Mouse (Mus musculus) forebrain, embryonic 12.5 days (tissue): ENCODE data around the gene Arid3a. TPM values are rescaled to one million over a fixed set of nuclear protein-coding genes. Genes with fewer than 3 reads are reported as not detected.
A peak's percentile ranks its signal among the peaks of the same experiment; 100 is the strongest.

Experiments
- ATAC-seq: fragments of 200-750 bp; cut with Nextera tagmentation; 2 replicates; pipeline ENCODE4 v1.8.0; 2017; ENCODE audit warnings: moderate TSS enrichment; ENCODE audit not compliant: low FRiP score
- H3K27ac ChIP-seq: fragments of 300-500 bp; sonication (generic); 2 replicates; pipeline ENCODE4 v1.5.1; 2016; ENCODE audit warnings: mild to moderate bottlenecking
- H3K27me3 ChIP-seq: fragments of 300-500 bp; sonication (generic); 2 replicates; pipeline ENCODE4 v1.6.1; 2016; ENCODE audit warnings: mild to moderate bottlenecking
- H3K36me3 ChIP-seq: fragments of 300-500 bp; sonication (generic); replicated peaks from 2 replicates; pipeline ENCODE4 v1.6.1; 2016; ENCODE audit warnings: mild to moderate bottlenecking
- H3K4me1 ChIP-seq: fragments of 300-500 bp; sonication (generic); 2 replicates; pipeline ENCODE4 v1.6.1; 2016
- H3K4me2 ChIP-seq: fragments of 300-500 bp; sonication (generic); 2 replicates; pipeline ENCODE4 v1.6.1; 2016; ENCODE audit warnings: mild to moderate bottlenecking, moderate library complexity
- H3K4me3 ChIP-seq: fragments of 300-500 bp; sonication (generic); replicated peaks from 2 replicates; pipeline ENCODE4 v1.5.1; 2016; ENCODE audit warnings: mild to moderate bottlenecking
- H3K9ac ChIP-seq: fragments of 300-500 bp; sonication (generic); 2 replicates; pipeline ENCODE4 v1.6.1; 2016; ENCODE audit warnings: mild to moderate bottlenecking
- H3K9me3 ChIP-seq: fragments of 300-500 bp; sonication (generic); 2 replicates; pipeline ENCODE4 v1.6.1; 2016
- WGBS: fragments of 180-500 bp; shearing (Covaris S2); methylation state at CpG from one replicate; pipeline ENCODE4 v1.1.7; 2016; 5-methylcytosine and 5-hydroxymethylcytosine counted together
- polyA plus RNA-seq: library from polyadenylated mRNA; unstranded; fragments of >200 nt; fragmentation: Nextera tagmentation; extraction: Ambion mirVana; gene quantifications from 2 replicates; pipeline ENCODE4 v1.2.1, GENCODE M21; 2016

Gene Arid3a
- polyA plus RNA-seq, 1 experiment from 2014 or later = 4.5 TPM

DNA sequence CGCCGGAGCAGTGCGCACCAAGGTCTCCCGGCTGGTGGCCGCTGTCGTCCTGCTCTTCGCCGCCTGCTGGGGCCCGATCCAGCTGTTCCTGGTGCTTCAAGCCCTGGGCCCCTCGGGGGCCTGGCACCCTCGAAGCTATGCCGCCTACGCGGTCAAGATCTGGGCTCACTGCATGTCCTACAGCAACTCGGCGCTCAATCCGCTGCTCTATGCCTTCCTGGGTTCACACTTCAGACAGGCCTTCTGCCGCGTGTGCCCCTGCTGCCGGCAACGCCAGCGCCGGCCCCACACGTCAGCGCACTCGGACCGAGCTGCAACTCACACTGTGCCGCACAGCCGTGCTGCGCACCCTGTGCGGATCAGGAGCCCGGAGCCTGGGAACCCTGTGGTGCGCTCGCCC, 5.3 kb upstream of the Arid3a start:
- under 1% methylated on average over 34 of the region's 34 CpGs for WGBS
- no peaks in the 10 kb centered on the region for H3K9me3 ChIP-seq
- H3K36me3 ChIP-seq = no peaks in the 10 kb centered on the region
- H3K4me2 ChIP-seq = peak overlapping the region; percentile 38
- ATAC-seq = no peak
- peaks cover 71% of the 10 kb centered on the region for H3K27me3 ChIP-seq
- H3K27ac ChIP-seq = no peak overlapping the region
- peak overlapping the region; percentile 24 for H3K4me3 ChIP-seq
- no peak overlapping the region; the same call in 1 of the 2 replicates for H3K9ac ChIP-seq
- peaks cover 48% of the 10 kb centered on the region for H3K4me1 ChIP-seq

DNA sequence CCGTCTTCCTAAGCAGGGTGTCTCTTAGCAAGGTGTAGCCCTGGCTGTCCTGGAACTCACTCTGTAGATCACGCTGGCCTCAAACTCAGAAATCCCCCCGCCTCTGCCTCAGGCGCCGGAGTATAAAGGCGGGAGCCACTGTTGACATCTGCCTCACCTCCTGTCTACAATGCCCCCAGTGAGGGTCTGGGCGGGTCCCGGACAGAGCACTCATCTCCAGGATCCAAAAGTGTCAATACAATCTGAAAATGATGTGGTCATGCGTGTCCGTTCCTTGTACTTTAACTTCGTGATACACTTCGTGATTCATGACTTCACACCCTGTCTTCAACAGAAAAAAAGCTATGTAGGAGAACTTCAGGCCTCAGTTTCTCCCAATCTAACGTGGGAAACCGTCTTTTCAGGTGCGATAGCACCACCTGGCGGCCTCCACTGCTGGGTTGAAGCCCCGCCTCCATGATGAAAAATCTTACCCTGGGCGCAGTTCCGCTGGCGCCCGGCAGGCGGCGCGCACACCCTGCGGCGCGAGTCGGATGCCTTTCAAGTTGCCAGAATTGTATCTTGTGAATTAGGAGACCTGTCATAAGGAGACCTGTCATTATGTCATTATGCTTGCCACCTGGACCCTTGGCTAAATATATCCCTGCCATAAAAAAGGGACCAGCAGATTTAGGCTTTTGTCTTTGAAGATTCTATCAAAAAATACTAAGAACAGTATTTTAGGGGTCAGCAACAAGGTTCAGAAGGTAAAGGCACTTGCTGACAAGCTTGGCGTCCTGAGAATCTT, 1.7 kb upstream of the Arid3a start:
- Histone ChIP-seq H3K36me3 (no peaks in the 10 kb centered on the region), H3K27ac (0 out of 2 replicates have a peak overlapping the region, but pooled peaks have one; percentile 8), H3K9ac (no peak overlapping the region), H3K4me1 (peaks cover 51% of the 10 kb centered on the region), H3K27me3 (peaks cover 42% of the 10 kb centered on the region), H3K9me3 (no peaks in the 10 kb centered on the region), H3K4me3 (0 out of 2 replicates have a peak overlapping the region, but pooled peaks have one; percentile 90), H3K4me2 (no peak overlapping the region)
- peak; percentile 2; the same call in 1 of the 2 replicates for ATAC-seq
- 12% methylated on average over 29 of the region's 29 CpGs for WGBS

- peak overlapping the region; percentile 90 for H3K4me3 ChIP-seq
- H3K36me3 ChIP-seq = peaks cover 4% of the 10 kb centered on the region
- peak overlapping the region; percentile 65 for H3K27ac ChIP-seq
- H3K4me1 ChIP-seq = peaks cover 45% of the 10 kb centered on the region
- peak overlapping the region; percentile 87 for H3K9ac ChIP-seq
- 13% methylated on average over 15 of the region's 15 CpGs for WGBS
- peak; percentile 10; the same call in 1 of the 2 replicates for ATAC-seq
- H3K4me2 ChIP-seq = peak overlapping the region; percentile 89
- no peaks in the 10 kb centered on the region for H3K9me3 ChIP-seq
- peaks cover 34% of the 10 kb centered on the region for H3K27me3 ChIP-seq
Observed at GRCm38 (mm10) chr10:79925785-79926490, 905 bp upstream of the Arid3a start.

DNA sequence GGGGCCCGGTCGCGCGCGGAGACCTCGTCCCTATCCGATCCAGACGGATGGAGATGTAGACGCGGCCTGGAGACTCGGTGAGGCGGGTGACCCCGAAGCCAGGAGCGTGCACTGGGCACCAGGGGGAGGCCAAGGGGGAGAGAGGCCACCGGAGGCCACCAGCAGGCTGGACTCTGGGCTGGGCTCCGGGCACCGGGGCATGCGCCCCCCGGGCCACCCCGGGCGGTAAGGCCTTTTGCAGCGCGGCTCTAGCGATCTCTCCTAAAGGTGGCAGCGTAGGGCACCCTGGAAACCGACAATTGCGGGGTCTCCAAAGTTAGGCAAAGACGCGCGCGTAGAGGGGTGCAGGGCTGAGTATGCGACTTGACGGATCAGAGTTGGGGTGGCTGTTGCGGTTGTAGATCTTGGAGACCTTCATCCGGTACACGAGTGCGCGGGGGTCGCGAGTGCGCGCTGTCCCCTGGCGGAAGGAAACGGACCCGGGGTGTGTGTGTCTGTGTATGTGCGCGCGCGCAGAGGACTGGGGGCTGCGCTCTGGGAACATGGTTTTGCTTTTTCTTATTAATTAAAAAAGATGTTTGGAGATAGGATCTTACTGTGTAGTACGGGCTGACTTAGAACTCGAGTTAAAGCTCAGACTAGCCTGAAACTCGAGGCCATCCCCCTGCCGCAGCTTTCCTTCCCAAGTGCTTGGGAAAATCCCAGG, 634 bp downstream of the Arid3a start:
- H3K4me1 ChIP-seq = peaks cover 43% of the 10 kb centered on the region
- H3K4me2 ChIP-seq = peak overlapping the region; percentile 89
- peaks cover 19% of the 10 kb centered on the region for H3K36me3 ChIP-seq
- WGBS = under 1% methylated on average over 54 of the region's 54 CpGs
- ATAC-seq = peak; percentile 44
- H3K4me3 ChIP-seq = peak overlapping the region; percentile 90
- peak overlapping the region; percentile 92 for H3K27ac ChIP-seq
- no peaks in the 10 kb centered on the region for H3K9me3 ChIP-seq
- H3K9ac ChIP-seq = peak overlapping the region; percentile 87
- H3K27me3 ChIP-seq = peaks cover 19% of the 10 kb centered on the region

GRCm38 (mm10) chr10:79928030-79928694, 1.3 kb downstream of the Arid3a start:
- no peaks in the 10 kb centered on the region for H3K9me3 ChIP-seq
- ATAC-seq = no peak
- peaks cover 12% of the 10 kb centered on the region for H3K27me3 ChIP-seq
- peak overlapping the region; percentile 87 for H3K9ac ChIP-seq
- peak overlapping the region; percentile 92 for H3K27ac ChIP-seq
- WGBS = under 1% methylated on average over 28 of the region's 29 CpGs
- H3K4me3 ChIP-seq = peak overlapping the region; percentile 90
- peaks cover 50% of the 10 kb centered on the region for H3K4me1 ChIP-seq
- peak overlapping the region; percentile 89 for H3K4me2 ChIP-seq
- peaks cover 26% of the 10 kb centered on the region for H3K36me3 ChIP-seq

DNA sequence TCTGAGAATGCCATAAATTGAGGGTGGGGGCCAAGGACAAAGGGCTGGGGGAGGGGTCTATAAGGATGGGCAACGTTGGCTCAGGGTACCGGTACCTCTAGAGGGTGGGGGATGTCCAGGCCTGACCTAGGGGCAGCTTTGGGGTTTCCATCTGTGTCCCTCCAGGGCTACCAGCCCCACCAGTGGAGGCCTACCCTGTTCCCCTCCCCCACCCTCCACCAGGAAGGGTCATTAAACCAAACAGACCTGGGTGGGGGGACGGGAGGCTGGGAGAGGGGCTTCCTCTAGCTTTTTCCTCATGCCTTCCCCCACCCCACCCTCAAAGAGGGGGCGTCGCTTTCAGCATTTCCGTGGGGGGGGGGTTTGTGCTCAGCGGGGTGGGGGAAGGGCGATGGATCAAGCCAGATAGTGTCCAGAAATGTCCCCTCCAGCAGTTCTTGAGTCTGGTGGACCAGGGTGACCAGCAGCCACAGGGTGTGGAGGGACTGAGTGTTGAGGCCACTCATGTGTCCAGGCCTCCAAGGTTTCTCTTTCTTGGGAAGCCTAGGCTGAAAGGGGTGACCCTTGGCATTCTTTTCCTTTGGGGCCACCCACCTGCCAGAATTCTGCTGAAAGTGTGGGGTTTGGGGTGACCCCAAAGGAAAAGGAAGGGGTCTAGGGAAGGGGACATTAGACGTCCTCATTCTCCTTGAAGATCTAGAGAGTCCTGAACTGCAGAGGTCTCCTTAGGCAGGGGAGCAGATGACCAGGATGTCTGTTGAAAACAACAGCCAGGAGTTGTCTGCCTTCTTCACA, 2.3 kb downstream of the Arid3a start:
- peaks cover 36% of the 10 kb centered on the region for H3K36me3 ChIP-seq
- peak overlapping the region; percentile 92; the same call in 1 of the 2 replicates for H3K27ac ChIP-seq
- peaks cover 3% of the 10 kb centered on the region for H3K27me3 ChIP-seq
- ATAC-seq = no peak
- no peaks in the 10 kb centered on the region for H3K9me3 ChIP-seq
- peak overlapping the region; percentile 89 for H3K4me2 ChIP-seq
- 25% methylated on average over 9 of the region's 9 CpGs for WGBS
- peak overlapping the region; percentile 87 for H3K9ac ChIP-seq
- H3K4me1 ChIP-seq = peaks cover 59% of the 10 kb centered on the region
- peak overlapping the region; percentile 90 for H3K4me3 ChIP-seq

DNA sequence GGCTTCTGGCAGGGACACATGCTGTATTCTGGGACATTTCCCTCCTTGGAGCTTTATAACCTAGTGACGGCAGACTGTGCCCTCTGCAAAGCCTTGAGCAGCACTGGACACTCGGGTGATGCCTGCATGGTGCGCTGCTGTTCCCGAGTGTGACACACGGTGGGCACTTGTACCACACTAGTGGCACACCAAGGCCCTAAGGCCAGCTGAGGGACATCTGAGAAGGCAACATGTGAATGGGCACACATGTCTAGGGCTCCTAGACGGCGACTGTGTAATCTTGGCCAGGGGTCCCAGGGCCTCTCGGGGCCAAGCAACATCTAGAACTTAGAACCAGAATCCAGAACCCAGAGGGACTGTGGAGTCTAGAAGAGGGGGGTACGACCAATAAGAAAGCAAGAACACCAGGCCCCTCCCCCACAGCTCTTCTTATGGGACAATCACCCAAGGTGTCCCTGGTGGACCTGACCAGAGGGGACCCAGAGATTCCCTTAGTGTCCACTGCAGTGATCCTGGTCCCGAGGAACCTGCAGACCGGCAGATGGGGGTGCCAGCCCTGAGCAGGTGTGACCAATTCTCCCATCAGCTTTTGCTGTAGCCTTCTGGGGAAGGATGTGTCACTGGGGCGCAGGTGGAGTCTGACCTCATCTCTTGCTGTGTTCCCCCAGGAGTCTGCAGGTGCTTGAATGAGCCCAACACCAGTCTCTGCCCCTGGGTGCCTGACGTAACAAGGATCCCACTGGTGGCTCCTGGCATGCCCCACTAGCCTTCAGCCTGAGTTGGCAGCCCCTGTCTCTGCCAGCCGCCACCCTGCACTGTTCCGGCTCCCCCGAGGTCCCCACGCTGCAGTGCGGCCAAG, 3.4 kb downstream of the Arid3a start:
- 0 out of 2 replicates have a peak overlapping the region, but pooled peaks have one; percentile 92 for H3K27ac ChIP-seq
- no peak overlapping the region; the same call in 1 of the 2 replicates for H3K4me2 ChIP-seq
- no peak for ATAC-seq
- no peaks in the 10 kb centered on the region for H3K27me3 ChIP-seq
- 90% methylated on average over 18 of the region's 18 CpGs for WGBS
- H3K4me1 ChIP-seq = peaks cover 62% of the 10 kb centered on the region
- H3K36me3 ChIP-seq = peaks cover 39% of the 10 kb centered on the region
- no peak overlapping the region for H3K9ac ChIP-seq
- no peak overlapping the region for H3K4me3 ChIP-seq
- no peaks in the 10 kb centered on the region for H3K9me3 ChIP-seq

DNA sequence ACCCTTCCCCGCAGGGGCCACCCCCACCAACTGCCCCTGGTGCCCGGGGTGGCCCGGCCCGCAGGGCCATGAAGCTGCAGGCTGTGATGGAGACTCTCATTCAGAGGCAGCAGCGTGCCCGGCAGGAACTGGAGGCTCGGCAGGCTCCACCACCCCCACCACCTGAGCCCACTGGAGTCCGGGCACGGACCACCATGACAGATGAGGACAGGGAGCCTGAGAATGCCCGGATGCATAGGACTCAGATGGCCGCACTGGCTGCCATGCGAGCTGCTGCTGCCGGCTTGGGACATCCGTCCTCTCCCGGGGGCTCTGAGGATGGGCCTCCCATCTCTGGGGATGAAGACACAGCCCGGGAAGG, 4.0 kb downstream of the Arid3a start:
- Histone ChIP-seq H3K9me3 (no peaks in the 10 kb centered on the region), H3K27me3 (no peaks in the 10 kb centered on the region), H3K4me2 (no peak overlapping the region; the same call in 1 of the 2 replicates), H3K9ac (no peak overlapping the region), H3K4me3 (no peak overlapping the region), H3K27ac (no peak overlapping the region), H3K4me1 (peaks cover 57% of the 10 kb centered on the region), H3K36me3 (peaks cover 40% of the 10 kb centered on the region)
- no peak for ATAC-seq
- WGBS = 90% methylated on average over 16 of the region's 16 CpGs

DNA sequence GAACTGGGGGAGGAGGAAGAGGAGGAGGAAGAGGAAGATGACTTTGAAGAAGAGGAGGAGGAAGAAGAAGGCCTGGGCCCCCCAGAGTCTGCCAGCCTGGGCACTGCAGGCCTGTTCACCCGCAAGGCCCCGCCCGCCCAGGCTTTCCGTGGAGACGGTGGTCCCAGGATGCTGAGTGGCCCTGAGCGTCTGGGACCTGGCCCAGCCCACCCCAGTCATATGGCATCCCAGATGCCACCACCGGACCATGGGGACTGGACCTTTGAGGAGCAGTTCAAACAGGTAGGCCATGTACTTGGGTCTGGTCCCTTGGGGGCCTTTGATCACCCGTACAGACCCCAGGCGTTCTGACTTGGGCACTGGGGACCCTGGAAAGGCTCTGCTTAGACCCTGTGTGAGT, 5.0 kb downstream of the Arid3a start:
- Histone ChIP-seq H3K4me2 (no peak overlapping the region), H3K27ac (0 out of 2 replicates have a peak overlapping the region, but pooled peaks have one; percentile 9), H3K27me3 (no peaks in the 10 kb centered on the region), H3K4me3 (no peak overlapping the region), H3K36me3 (peaks cover 40% of the 10 kb centered on the region), H3K4me1 (peaks cover 54% of the 10 kb centered on the region), H3K9me3 (no peaks in the 10 kb centered on the region), H3K9ac (no peak overlapping the region)
- 86% methylated on average over 9 of the region's 9 CpGs for WGBS
- no peak for ATAC-seq

- H3K9ac ChIP-seq = no peak overlapping the region
- peaks cover 60% of the 10 kb centered on the region for H3K4me1 ChIP-seq
- no peaks in the 10 kb centered on the region for H3K9me3 ChIP-seq
- H3K36me3 ChIP-seq = peaks cover 40% of the 10 kb centered on the region
- H3K4me3 ChIP-seq = no peak overlapping the region
- no peaks in the 10 kb centered on the region for H3K27me3 ChIP-seq
- H3K27ac ChIP-seq = 0 out of 2 replicates have a peak overlapping the region, but pooled peaks have one; percentile 9
- 30% methylated on average over 8 of the region's 8 CpGs for WGBS
- no peak for ATAC-seq
- H3K4me2 ChIP-seq = peak overlapping the region; percentile 4; the same call in 1 of the 2 replicates
Observed at GRCm38 (mm10) chr10:79932736-79933135, 5.9 kb downstream of the Arid3a start.
